Comparison of ENCODE assay signal across 13 mouse cellular contexts in genomic region chr11:50044454-50044853, GRCm38 (mm10).
"Had no signal": no experiment of that assay in that cellular context is flagged by ENCODE, and none has a peak within 500 bp of the region (broad histone marks: within the 10 kb centered on the region; RNA-seq: fewer than 3 reads in every experiment).

No protein-coding gene starts in this region.

- H3K4me2 ChIP-seq: midbrain, embryonic 11.5 days; midbrain, embryonic 15.5 days; neural tube, embryonic 12.5 days had no signal

- H3K27me3 ChIP-seq: midbrain, embryonic 15.5 days; neural tube, embryonic 12.5 days had no signal

- H3K9me3 ChIP-seq: limb, embryonic 10.5 days; midbrain, embryonic 15.5 days; neural tube, embryonic 12.5 days had no signal

- H3K4me3 ChIP-seq: left cerebral cortex, adult 2 months; limb, embryonic 10.5 days; midbrain, embryonic 15.5 days; neural tube, embryonic 12.5 days had no signal

- H3K36me3 ChIP-seq: limb, embryonic 10.5 days; midbrain, embryonic 15.5 days; neural tube, embryonic 12.5 days had no signal

- H3K27ac ChIP-seq: left cerebral cortex, adult 2 months; limb, embryonic 10.5 days; midbrain, embryonic 15.5 days; neural tube, embryonic 12.5 days; stomach, postnatal 0 days had no signal

- ATAC-seq: intestine, postnatal 0 days; lung, postnatal 0 days; midbrain, embryonic 15.5 days had no signal

- H3K9ac ChIP-seq: midbrain, embryonic 15.5 days; neural tube, embryonic 12.5 days had no signal

- H3K4me1 ChIP-seq: limb, embryonic 10.5 days; neural tube, embryonic 12.5 days had no signal

- DNase-seq: kidney, adult 9 months; kidney, postnatal 10 days; lung, adult 2 months; lung, postnatal 36 days; thymus, postnatal 4 days had no signal
